Mouse (Mus musculus): ENCODE data around the gene Zfp652. TPM values are rescaled to one million over a fixed set of nuclear protein-coding genes. Genes with fewer than 3 reads are reported as not detected.

The Zfp652 gene
- total RNA-seq, 2 experiments from 2014 or later: 48.9 to 52.2 TPM

Other genes starting within 250 kb of the Zfp652 start
- gene Nxph3, start 198.1 kb upstream of the Zfp652 start, total RNA-seq (2021): under 1 TPM; 0.84 to 0.87 TPM
- gene Ngfr, start 124.9 kb upstream of the Zfp652 start, total RNA-seq (2021): 1 to 10 TPM; 2.7 to 4.4 TPM
- gene Phb, start 45.7 kb upstream of the Zfp652 start, total RNA-seq (2021): 100 to 1,000 TPM; 337 to 343 TPM
- under 1 TPM; 0.47 to 0.79 TPM for gene B130006D01Rik, start 10.9 kb downstream of the Zfp652 start, total RNA-seq (2021)
- 100 to 1,000 TPM; 129 to 148 TPM for gene Phospho1, start 111.8 kb downstream of the Zfp652 start, total RNA-seq (2021)
- gene Gngt2, start 124.5 kb downstream of the Zfp652 start, total RNA-seq (2021): 10 to 100 TPM; 24.7 to 26.0 TPM
- 10 to 100 TPM; 16.2 to 21.1 TPM for gene Abi3, start 129.8 kb downstream of the Zfp652 start, total RNA-seq (2021)
- gene B4galnt2, start 202.2 kb downstream of the Zfp652 start, total RNA-seq (2021): not detected

Measured in heart, postnatal 10 days (tissue).